ENCODE assay signal across 9 mouse cellular contexts in the genomic region with DNA sequence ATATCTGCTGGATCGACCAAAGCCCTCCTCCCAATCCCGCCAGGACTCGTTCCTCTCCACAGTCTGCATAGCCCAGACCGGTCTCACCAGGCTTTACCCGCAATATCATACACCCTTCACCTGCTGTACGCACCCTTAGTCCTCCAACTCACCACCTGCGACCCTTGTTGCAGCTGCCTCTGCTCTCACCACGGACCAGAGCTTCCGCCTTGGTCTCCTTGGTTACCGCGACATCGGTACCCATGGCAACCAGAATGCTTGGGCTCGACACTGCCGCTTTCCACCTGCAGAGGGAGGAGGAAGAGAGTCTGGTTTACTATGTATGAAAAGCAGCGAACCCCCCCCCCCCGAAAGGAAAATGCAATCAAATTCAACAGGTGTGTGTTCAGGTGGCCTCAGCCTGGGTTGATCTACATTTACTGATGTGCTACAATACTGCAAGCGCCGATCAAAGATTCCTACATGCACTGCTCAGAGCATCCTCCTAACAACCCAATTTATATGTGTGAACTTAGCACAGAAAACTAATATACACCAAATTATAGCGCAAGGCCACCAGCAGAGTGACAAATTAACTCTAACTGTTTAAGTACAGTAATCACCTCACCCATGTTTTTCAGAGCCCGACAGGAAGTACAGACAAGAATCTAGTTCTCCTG. TPM values are rescaled to one million over a fixed set of nuclear protein-coding genes. Genes with fewer than 3 reads are reported as not detected.
DNase-seq lines count a peak whose midpoint lies in the region; ATAC-seq and TF ChIP-seq lines count a peak whose summit lies in the region.
"Had no signal": no experiment of that assay in that cellular context is flagged by ENCODE, and none has a peak within 500 bp of the region (broad histone marks: within the 10 kb centered on the region; RNA-seq: fewer than 3 reads in every experiment).

Gene Zbbx, minus strand, starts transcription at position 197 of the 659 bp plus-strand sequence.

- peak within 1 kb of the TSS; percentile 14; the same call in 1 of the 2 replicates for H3K4me3 ChIP-seq in heart, postnatal 0 days (ENCODE audit: low read depth, low read length)
- peak within 1 kb of the TSS; percentile 44 for H3K4me3 ChIP-seq in lung, adult 2 months (replicated peaks; ENCODE audit: extremely low read depth, low read depth, low read length)
- H3K4me3 ChIP-seq in thymus, adult 2 months (ENCODE audit: control insufficient read depth, insufficient read depth, low read length), result no peak within 1 kb of the TSS

- peak; percentile 100 for ATAC-seq in common myeloid progenitor, adult 5-6 weeks (replicated peaks; ENCODE audit: low read depth, poor library complexity, severe bottlenecking)
- no peak for ATAC-seq in heart, postnatal 0 days (ENCODE audit: insufficient read depth, low read depth)
- ATAC-seq in neutrophil, adult 5-6 weeks (ENCODE audit: extremely low read depth, insufficient number of reproducible peaks, low FRiP score, poor library complexity, severe bottlenecking), result 0 out of 2 replicates have a peak, but pooled peaks have one; percentile 36

- no peak within 1 kb of the TSS for H3K9ac ChIP-seq in heart, postnatal 0 days (replicated peaks; ENCODE audit: low read depth, low read length)

- no peak for TF ChIP-seq CTCF in heart, postnatal 0 days (IDR thresholded peaks at IDR 0.05; ENCODE audit: low read depth)
- no peak for TF ChIP-seq CTCF in lung, adult 2 months (IDR thresholded peaks at IDR 0.05; ENCODE audit: insufficient read depth, low read length)
- TF ChIP-seq CTCF in thymus, adult 2 months (IDR thresholded peaks at IDR 0.05; ENCODE audit: borderline replicate concordance, control insufficient read depth, extremely low read depth, insufficient read depth, low read length, poor library complexity), result peak; percentile 50; the same call in 1 of the 2 replicates

- peak; percentile 31; the same call in 1 of the 2 replicates for TF ChIP-seq POLR2A in lung, adult 2 months (IDR thresholded peaks at IDR 0.05; ENCODE audit: borderline replicate concordance, extremely low read depth, low read depth, low read length)
- TF ChIP-seq POLR2A in thymus, adult 2 months (IDR thresholded peaks at IDR 0.05; ENCODE audit: control insufficient read depth, extremely low read depth, insufficient read depth, low read length, poor library complexity), result no peak

- no peak for TF ChIP-seq EP300 in heart, postnatal 0 days (IDR thresholded peaks at IDR 0.05; ENCODE audit: low read depth)

- no peaks in the 10 kb centered on the region for H3K36me3 ChIP-seq in heart, postnatal 0 days (replicated peaks; ENCODE audit: control insufficient read depth, insufficient read depth, low read length)
- H3K36me3 ChIP-seq in thymus, adult 2 months (ENCODE audit: control insufficient read depth, insufficient read depth, low read length), result no peaks in the 10 kb centered on the region

- WGBS in heart, postnatal 0 days, result 19% methylated on average over 20 of the region's 20 CpGs
- 14% methylated on average over 20 of the region's 20 CpGs for WGBS in lung, adult 2 months
- 14% methylated on average over 20 of the region's 20 CpGs for WGBS in thymus, adult 2 months

- H3K4me2 ChIP-seq in heart, postnatal 0 days (ENCODE audit: low read depth, low read length), result peak within 1 kb of the TSS; percentile 45; the same call in 1 of the 2 replicates

- H3K27me3 ChIP-seq in heart, postnatal 0 days (ENCODE audit: control insufficient read depth, insufficient read depth, low read length), result no peaks in the 10 kb centered on the region
- no peaks in the 10 kb centered on the region for H3K27me3 ChIP-seq in thymus, adult 2 months (ENCODE audit: control insufficient read depth, insufficient read depth, low read length)

- DNase-seq in adrenal gland, postnatal 14 days, result peak; percentile 59
- DNase-seq in adrenal gland, adult 8-10 months, result no peak
- no peak for DNase-seq in heart, postnatal 0 days (ENCODE audit: low spot score)
- DNase-seq in layer of hippocampus, adult 8-10 months (ENCODE audit: low spot score in 2 of 2), result peak; percentile 65 to 77
- no peak for DNase-seq in lung, adult 2 months
- peak; percentile 80 for DNase-seq in thymus, adult 2 months

- H3K9me3 ChIP-seq in heart, postnatal 0 days (replicated peaks; ENCODE audit: control insufficient read depth, low read length), result no peaks in the 10 kb centered on the region

- no peak within 1 kb of the TSS for H3K27ac ChIP-seq in heart, postnatal 0 days (ENCODE audit: low read depth)
- H3K27ac ChIP-seq in thymus, adult 2 months (ENCODE audit: control insufficient read depth, insufficient read depth, low read length), result no peak within 1 kb of the TSS
- H3K27ac ChIP-seq: macrophage had no signal

- no peaks in the 10 kb centered on the region for H3K4me1 ChIP-seq in heart, postnatal 0 days (ENCODE audit: control insufficient read depth, insufficient read depth)
- no peaks in the 10 kb centered on the region for H3K4me1 ChIP-seq in lung, adult 2 months (ENCODE audit: control insufficient read depth, insufficient read depth, low read length)
- 0 out of 2 replicates have a peak, but pooled peaks cover 2% of the 10 kb centered on the region for H3K4me1 ChIP-seq in thymus, adult 2 months (replicated peaks; ENCODE audit: control insufficient read depth, insufficient read depth, low read length)

RNA-seq across cellular contexts. Expression of gene Zbbx, which starts in this region (rescaled TPM):
- total RNA-seq in adrenal gland, postnatal 14 days (2021), result not detected in 2 replicates
- not detected for total RNA-seq in adrenal gland, adult 8-10 months (2022)
- total RNA-seq in common myeloid progenitor, adult 5-6 weeks (2017), result not detected in 2 replicates
- total RNA-seq in heart, postnatal 0 days (2014; rRNA removed; ENCODE audit: low replicate concordance), result not detected in 2 replicates
- polyA plus RNA-seq in heart, postnatal 0 days (2015; fragmentation: Nextera tagmentation; extraction: Ambion mirVana), result not detected in 2 replicates
- total RNA-seq in layer of hippocampus, adult 8-10 months (2022), result 1 to 10 TPM; 1.5 to 7.5 (median 4.0) TPM
- polyA plus RNA-seq in lung, adult 2 months (2012; rRNA removed), result 0.11 and 0.44 TPM in 2 replicates
- total RNA-seq in neutrophil, adult 5-6 weeks (2017), result not detected in 2 replicates
- not detected in 2 replicates for polyA plus RNA-seq in thymus, adult 2 months (2012; rRNA removed)
- polyA plus RNA-seq: macrophage had no signal

Comparison
In these comparisons a context has a peak if more than half of its experiments do, and no peak if none do; other contexts are left out.
1. Peak in DNase-seq in adrenal gland, postnatal 14 days; RNA of the gene not detected or under 1 TPM.
2. Peak in ATAC-seq in common myeloid progenitor, adult 5-6 weeks; RNA of the gene not detected or under 1 TPM.
3. Peak in ATAC-seq in neutrophil, adult 5-6 weeks; RNA of the gene not detected or under 1 TPM.
4. Peak in DNase-seq in thymus, adult 2 months; RNA of the gene not detected or under 1 TPM.
5. DNase-seq: peak in layer of hippocampus, adult 8-10 months (2 of 2); none in adrenal gland, adult 8-10 months (single experiment), heart, postnatal 0 days (single experiment) and lung, adult 2 months (single experiment).